Mouse (Mus musculus): Measurements from ENCODE around the gene Cept1. TPM values are rescaled to one million over a fixed set of nuclear protein-coding genes. Genes with fewer than 3 reads are reported as not detected.

Cept1 gene
- polyA plus RNA-seq, 1 experiment from 2014 or later, result 43.5 TPM

DNA sequence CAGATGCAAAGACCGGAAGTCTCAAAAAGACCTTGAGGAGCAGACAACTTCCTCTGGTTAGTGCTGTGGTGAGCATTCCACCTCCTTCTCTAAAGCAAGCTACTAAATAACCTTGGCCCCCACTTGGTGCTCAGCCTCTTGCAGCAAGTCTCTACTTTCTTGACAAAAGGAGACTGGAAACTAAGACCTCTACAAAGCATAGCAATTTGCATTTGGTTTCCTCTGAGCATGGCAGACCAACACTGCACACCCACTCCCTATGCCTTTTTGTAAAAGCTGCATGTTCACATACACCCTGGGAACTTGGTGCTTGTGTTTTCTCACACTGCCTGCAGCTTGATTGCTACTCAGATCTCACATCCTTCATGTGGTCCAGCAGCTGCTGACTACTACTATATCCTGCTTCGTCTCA is 85.5 kb downstream of the Cept1 start:
- H3K9ac ChIP-seq, result no peak overlapping the region
- no peak overlapping the region for H3K4me2 ChIP-seq
- no peak overlapping the region for H3K4me3 ChIP-seq
- no peaks in the 10 kb centered on the region for H3K9me3 ChIP-seq
- H3K4me1 ChIP-seq (replicated peaks), result no peaks in the 10 kb centered on the region
- no peak for ATAC-seq (ENCODE audit: low FRiP score)
- H3K27ac ChIP-seq, result no peak overlapping the region
- no peaks in the 10 kb centered on the region for H3K27me3 ChIP-seq
- 97% methylated on average over 2 of the region's 2 CpGs for WGBS
- H3K36me3 ChIP-seq, result no peaks in the 10 kb centered on the region

DNA sequence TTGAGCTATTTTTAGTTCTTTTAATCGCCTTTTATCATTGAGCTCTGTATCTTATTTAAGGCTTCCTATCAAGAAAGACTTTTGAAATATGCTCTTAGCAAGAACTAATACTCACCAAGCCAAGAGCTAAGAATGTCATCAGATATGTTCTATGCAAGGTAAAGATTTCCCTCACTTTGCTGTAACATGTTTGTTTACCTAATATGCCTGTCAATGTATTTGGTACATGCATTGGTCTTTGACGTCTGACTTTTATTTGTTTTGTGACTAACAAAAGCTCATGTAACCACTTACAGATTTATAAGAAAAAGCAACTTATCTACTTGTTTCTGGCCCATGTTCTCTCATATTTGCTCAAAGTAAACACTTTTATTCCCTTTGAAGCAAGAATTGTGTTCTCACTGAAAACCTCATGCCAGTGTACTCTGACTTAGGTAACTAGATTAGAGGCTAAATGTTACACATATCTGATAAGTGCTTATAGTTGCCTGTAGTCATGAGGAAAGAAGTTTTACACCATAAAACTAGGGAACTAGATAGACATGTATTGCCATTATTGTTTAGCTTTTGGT is 90.2 kb downstream of the Cept1 start:
- Histone ChIP-seq H3K4me1 (replicated peaks) (no peaks in the 10 kb centered on the region), H3K27ac (no peak overlapping the region), H3K36me3 (no peaks in the 10 kb centered on the region), H3K4me3 (no peak overlapping the region), H3K9ac (no peak overlapping the region), H3K9me3 (no peaks in the 10 kb centered on the region), H3K4me2 (no peak overlapping the region), H3K27me3 (no peaks in the 10 kb centered on the region)
- WGBS, result 89% methylated on average over 2 of the region's 2 CpGs
- ATAC-seq (ENCODE audit: low FRiP score), result no peak

DNA sequence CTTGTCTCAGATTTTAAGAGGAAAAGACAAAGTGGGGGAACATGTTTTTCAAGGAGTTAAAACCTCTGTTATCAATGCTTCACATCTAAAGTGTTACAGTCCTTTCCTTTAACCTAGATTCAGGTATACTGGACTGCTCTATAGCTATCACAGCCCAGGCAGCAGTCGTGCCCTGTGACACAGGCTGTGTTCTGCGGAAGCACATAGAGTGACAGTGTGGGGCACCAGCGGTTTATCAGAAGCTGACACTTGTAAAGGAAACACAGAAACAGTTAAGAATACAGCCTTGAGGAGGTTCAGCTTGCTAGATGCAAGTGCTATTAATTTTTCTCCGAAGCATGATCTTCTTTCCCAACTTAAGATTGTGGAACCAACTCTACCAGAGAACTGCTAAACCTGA is 95.0 kb downstream of the Cept1 start:
- Histone ChIP-seq H3K9ac (no peak overlapping the region), H3K9me3 (no peaks in the 10 kb centered on the region)
- 81% methylated on average over 4 of the region's 4 CpGs for WGBS

More for the DNA sequence above, 95.0 kb downstream of the Cept1 start:
- ATAC-seq (ENCODE audit: low FRiP score), result no peak
- Histone ChIP-seq H3K4me2 (no peak overlapping the region), H3K36me3 (no peaks in the 10 kb centered on the region), H3K27me3 (no peaks in the 10 kb centered on the region), H3K27ac (no peak overlapping the region), H3K4me3 (no peak overlapping the region), H3K4me1 (replicated peaks) (no peaks in the 10 kb centered on the region)

Other genes starting within 250 kb of the Cept1 start
- gene Chil6, start 141.6 kb downstream of the Cept1 start, polyA plus RNA-seq (2015; fragmentation: Nextera tagmentation; extraction: Ambion mirVana), result not detected in 2 replicates
- 0.17 and 0.57 TPM in 2 replicates for gene Dennd2d, start 65.4 kb downstream of the Cept1 start, polyA plus RNA-seq (2015; fragmentation: Nextera tagmentation; extraction: Ambion mirVana)
- gene Dram2, start within 50 bp of the Cept1 start, polyA plus RNA-seq (2015; fragmentation: Nextera tagmentation; extraction: Ambion mirVana), result 57.9 and 62.5 TPM in 2 replicates
- gene Lrif1, start 137.2 kb upstream of the Cept1 start, polyA plus RNA-seq (2015; fragmentation: Nextera tagmentation; extraction: Ambion mirVana), result 20.8 and 24.8 TPM in 2 replicates
- 5.5 TPM in 2 replicates for gene Cd53, start 242.3 kb upstream of the Cept1 start, polyA plus RNA-seq (2015; fragmentation: Nextera tagmentation; extraction: Ambion mirVana)